Mouse (Mus musculus): Measurements from ENCODE around the gene Elf5. TPM values are rescaled to one million over a fixed set of nuclear protein-coding genes. Genes with fewer than 3 reads are reported as not detected.

Elf5 gene
- polyA plus RNA-seq, 1 experiment from 2014 or later, result 6.2 TPM

- no peak overlapping the region for H3K4me3 ChIP-seq
- H3K4me1 ChIP-seq, result peaks cover 27% of the 10 kb centered on the region
- H3K9ac ChIP-seq, result no peak overlapping the region
- WGBS, result 88% methylated on average over 11 of the region's 11 CpGs
- ATAC-seq (ENCODE audit: borderline replicate concordance, extremely low read depth, low FRiP score, low TSS enrichment), result no peak
- no peaks in the 10 kb centered on the region for H3K9me3 ChIP-seq
- no peak overlapping the region for H3K4me2 ChIP-seq
- no peak overlapping the region for H3K27ac ChIP-seq
- H3K27me3 ChIP-seq, result no peaks in the 10 kb centered on the region
- H3K36me3 ChIP-seq, result no peaks in the 10 kb centered on the region
These were observed 27.7 kb downstream of the Elf5 start for GRCm38 (mm10) chr2:103439071-103439622.

GRCm38 (mm10) chr2:103439710-103440109, 28.2 kb downstream of the Elf5 start:
- Histone ChIP-seq H3K36me3 (no peaks in the 10 kb centered on the region), H3K4me3 (no peak overlapping the region), H3K27ac (no peak overlapping the region), H3K9me3 (no peaks in the 10 kb centered on the region), H3K4me1 (peaks cover 25% of the 10 kb centered on the region), H3K9ac (peak overlapping the region; percentile 18; the same call in 1 of the 2 replicates), H3K27me3 (no peaks in the 10 kb centered on the region), H3K4me2 (peak overlapping the region; percentile 46)
- no peak; the same call in 1 of the 2 replicates for ATAC-seq (ENCODE audit: borderline replicate concordance, extremely low read depth, low FRiP score, low TSS enrichment)
- 6% methylated on average over 12 of the region's 12 CpGs for WGBS

DNA sequence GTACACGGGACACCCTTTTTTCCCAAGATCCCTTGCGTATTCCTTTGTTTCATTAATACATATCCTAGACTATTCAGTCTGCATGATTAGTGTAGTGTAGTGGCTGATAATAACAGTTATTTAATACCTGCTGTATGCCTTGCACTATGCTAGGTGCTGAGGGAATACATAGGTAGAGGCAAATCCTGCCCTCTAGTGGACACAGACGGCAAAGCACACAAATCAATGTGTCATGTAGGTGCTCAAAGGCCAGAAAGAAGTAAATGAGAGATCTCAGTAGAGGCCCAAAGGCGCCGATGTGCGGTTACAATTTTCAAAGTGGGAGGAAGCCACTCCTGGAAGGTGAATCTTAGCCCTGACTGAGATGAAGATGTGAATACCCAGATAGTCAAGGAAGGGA, 34.3 kb downstream of the Elf5 start:
- Histone ChIP-seq H3K27ac (no peak overlapping the region), H3K4me3 (no peak overlapping the region), H3K9me3 (no peaks in the 10 kb centered on the region), H3K9ac (no peak overlapping the region), H3K27me3 (no peaks in the 10 kb centered on the region), H3K36me3 (no peaks in the 10 kb centered on the region), H3K4me1 (0 out of 2 replicates have a peak, but pooled peaks cover 3% of the 10 kb centered on the region), H3K4me2 (no peak overlapping the region)
- no peak for ATAC-seq (ENCODE audit: borderline replicate concordance, extremely low read depth, low FRiP score, low TSS enrichment)
- 60% methylated on average over 6 of the region's 6 CpGs for WGBS

GRCm38 (mm10) chr2:103446326-103446725, 34.8 kb downstream of the Elf5 start:
- Histone ChIP-seq H3K27me3 (no peaks in the 10 kb centered on the region), H3K36me3 (no peaks in the 10 kb centered on the region), H3K9ac (no peak overlapping the region), H3K4me1 (0 out of 2 replicates have a peak, but pooled peaks cover 3% of the 10 kb centered on the region), H3K4me3 (no peak overlapping the region), H3K4me2 (no peak overlapping the region), H3K9me3 (no peaks in the 10 kb centered on the region), H3K27ac (no peak overlapping the region)
- no peak for ATAC-seq (ENCODE audit: borderline replicate concordance, extremely low read depth, low FRiP score, low TSS enrichment)
- WGBS, result 86% methylated on average over 6 of the region's 6 CpGs

DNA sequence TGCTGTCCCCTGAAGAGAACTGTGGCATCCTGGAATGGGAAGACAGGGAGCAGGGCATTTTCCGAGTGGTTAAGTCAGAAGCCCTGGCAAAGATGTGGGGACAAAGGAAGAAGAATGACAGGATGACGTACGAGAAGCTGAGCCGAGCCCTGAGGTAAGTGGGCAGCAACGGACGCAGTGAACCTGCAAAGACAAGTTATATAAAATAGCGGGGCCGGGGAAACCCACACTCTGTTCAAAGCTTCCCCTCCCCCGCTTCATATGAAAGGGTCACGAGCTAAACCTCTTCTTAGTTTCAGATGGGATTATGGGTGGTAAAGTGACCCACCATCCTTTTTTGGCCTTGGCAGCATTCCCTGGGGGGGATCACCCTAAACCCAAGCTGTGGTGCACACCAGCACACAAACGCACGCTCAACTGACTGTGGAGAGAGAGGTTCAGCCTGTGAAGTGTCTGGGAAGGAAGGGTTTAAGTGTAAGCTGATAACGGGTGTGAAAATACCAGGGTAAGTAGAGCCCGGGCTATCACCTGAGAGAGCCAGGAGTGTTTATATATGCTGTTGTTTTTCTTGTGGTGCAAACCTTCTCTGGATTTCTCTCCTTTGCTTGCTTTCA, 37.6 kb downstream of the Elf5 start:
- Histone ChIP-seq H3K9me3 (no peaks in the 10 kb centered on the region), H3K4me2 (no peak overlapping the region), H3K36me3 (peaks cover 8% of the 10 kb centered on the region), H3K4me1 (0 out of 2 replicates have a peak, but pooled peaks cover 3% of the 10 kb centered on the region), H3K9ac (no peak overlapping the region), H3K27me3 (no peaks in the 10 kb centered on the region), H3K4me3 (no peak overlapping the region), H3K27ac (no peak overlapping the region)
- WGBS, result 29% methylated on average over 14 of the region's 14 CpGs
- no peak for ATAC-seq (ENCODE audit: borderline replicate concordance, extremely low read depth, low FRiP score, low TSS enrichment)

- Histone ChIP-seq H3K27ac (no peak overlapping the region), H3K9ac (no peak overlapping the region), H3K27me3 (no peaks in the 10 kb centered on the region), H3K4me1 (0 out of 2 replicates have a peak, but pooled peaks cover 3% of the 10 kb centered on the region), H3K4me2 (no peak overlapping the region), H3K36me3 (peaks cover 15% of the 10 kb centered on the region), H3K4me3 (no peak overlapping the region), H3K9me3 (no peaks in the 10 kb centered on the region)
- no peak for ATAC-seq (ENCODE audit: borderline replicate concordance, extremely low read depth, low FRiP score, low TSS enrichment)
- WGBS, result 64% methylated on average over 7 of the region's 7 CpGs
These were observed 38.3 kb downstream of the Elf5 start for GRCm38 (mm10) chr2:103449813-103450212.

DNA sequence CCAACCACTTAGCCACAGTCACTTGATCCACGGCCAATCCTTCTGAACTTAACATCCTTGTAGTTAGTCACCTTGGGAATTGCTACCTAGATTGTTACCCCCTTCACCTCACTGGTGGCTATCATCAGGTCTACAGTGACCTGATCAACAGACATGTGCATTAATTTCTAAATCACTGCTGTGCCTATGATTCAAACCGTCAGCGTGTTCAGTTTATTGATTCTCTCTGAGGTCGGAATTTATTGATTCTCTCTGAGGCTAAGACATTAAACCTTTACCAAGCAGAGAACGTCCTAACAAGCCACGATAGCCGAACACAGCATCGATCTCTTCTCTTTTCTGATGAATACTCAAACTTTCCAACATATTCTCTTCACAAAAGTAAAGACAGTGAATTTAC, 38.8 kb downstream of the Elf5 start:
- H3K27me3 ChIP-seq, result no peaks in the 10 kb centered on the region

GRCm38 (mm10) chr2:103452550-103452949, 41.1 kb downstream of the Elf5 start:
- Histone ChIP-seq H3K27ac (no peak overlapping the region), H3K27me3 (no peaks in the 10 kb centered on the region), H3K9me3 (no peaks in the 10 kb centered on the region), H3K4me3 (no peak overlapping the region), H3K4me1 (0 out of 2 replicates have a peak, but pooled peaks cover 3% of the 10 kb centered on the region), H3K36me3 (peaks cover 33% of the 10 kb centered on the region), H3K9ac (no peak overlapping the region), H3K4me2 (no peak overlapping the region)
- ATAC-seq (ENCODE audit: borderline replicate concordance, extremely low read depth, low FRiP score, low TSS enrichment), result no peak
- WGBS, result 79% methylated on average over 5 of the region's 5 CpGs

More for the DNA sequence above, 38.8 kb downstream of the Elf5 start:
- H3K27ac ChIP-seq, result no peak overlapping the region
- no peak for ATAC-seq (ENCODE audit: borderline replicate concordance, extremely low read depth, low FRiP score, low TSS enrichment)
- no peaks in the 10 kb centered on the region for H3K9me3 ChIP-seq
- no peak overlapping the region for H3K4me2 ChIP-seq
- no peak overlapping the region for H3K4me3 ChIP-seq
- H3K9ac ChIP-seq, result no peak overlapping the region
- H3K4me1 ChIP-seq, result 0 out of 2 replicates have a peak, but pooled peaks cover 3% of the 10 kb centered on the region
- H3K36me3 ChIP-seq, result peaks cover 20% of the 10 kb centered on the region
- 92% methylated on average over 8 of the region's 8 CpGs for WGBS

GRCm38 (mm10) chr2:103455748-103456147, 44.3 kb downstream of the Elf5 start:
- H3K4me2 ChIP-seq, result no peak overlapping the region
- H3K27ac ChIP-seq, result no peak overlapping the region
- peaks cover 60% of the 10 kb centered on the region for H3K36me3 ChIP-seq
- 92% methylated on average over 7 of the region's 7 CpGs for WGBS
- no peaks in the 10 kb centered on the region for H3K27me3 ChIP-seq
- no peak overlapping the region for H3K4me3 ChIP-seq
- H3K4me1 ChIP-seq, result no peaks in the 10 kb centered on the region
- H3K9me3 ChIP-seq, result no peaks in the 10 kb centered on the region
- no peak overlapping the region for H3K9ac ChIP-seq
- no peak for ATAC-seq (ENCODE audit: borderline replicate concordance, extremely low read depth, low FRiP score, low TSS enrichment)

GRCm38 (mm10) chr2:103456646-103457045, 45.2 kb downstream of the Elf5 start:
- Histone ChIP-seq H3K27me3 (no peaks in the 10 kb centered on the region), H3K9ac (no peak overlapping the region), H3K4me2 (no peak overlapping the region), H3K27ac (no peak overlapping the region), H3K4me1 (peaks cover 4% of the 10 kb centered on the region), H3K4me3 (no peak overlapping the region), H3K36me3 (peaks cover 63% of the 10 kb centered on the region), H3K9me3 (no peaks in the 10 kb centered on the region)
- 13% methylated on average over 10 of the region's 10 CpGs for WGBS
- ATAC-seq (ENCODE audit: borderline replicate concordance, extremely low read depth, low FRiP score, low TSS enrichment), result no peak; the same call in 1 of the 2 replicates

DNA sequence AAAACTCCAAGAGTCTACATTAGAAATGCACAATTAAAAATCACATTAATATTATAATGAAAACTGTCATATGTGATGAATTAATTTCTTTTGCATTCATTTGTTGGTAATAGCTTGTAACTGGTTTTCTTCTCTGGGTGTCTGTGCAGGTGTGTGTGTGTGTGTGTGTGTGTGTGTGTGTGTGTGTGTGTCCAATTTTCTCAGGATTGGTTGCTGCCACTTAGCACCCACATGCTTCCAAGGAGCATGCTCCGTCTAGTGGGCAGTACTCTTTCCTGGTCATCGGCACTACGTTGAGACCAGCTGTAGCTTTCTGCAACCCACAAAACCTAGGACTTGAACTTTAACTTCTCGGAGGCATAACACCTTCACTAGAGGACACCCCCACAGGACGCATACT, 45.6 kb downstream of the Elf5 start:
- Histone ChIP-seq H3K27me3 (no peaks in the 10 kb centered on the region), H3K9me3 (no peaks in the 10 kb centered on the region), H3K36me3 (peaks cover 63% of the 10 kb centered on the region), H3K4me1 (peaks cover 8% of the 10 kb centered on the region), H3K4me2 (no peak overlapping the region), H3K9ac (no peak overlapping the region), H3K27ac (no peak overlapping the region), H3K4me3 (no peak overlapping the region)
- 83% methylated on average over 5 of the region's 5 CpGs for WGBS
- no peak for ATAC-seq (ENCODE audit: borderline replicate concordance, extremely low read depth, low FRiP score, low TSS enrichment)

DNA sequence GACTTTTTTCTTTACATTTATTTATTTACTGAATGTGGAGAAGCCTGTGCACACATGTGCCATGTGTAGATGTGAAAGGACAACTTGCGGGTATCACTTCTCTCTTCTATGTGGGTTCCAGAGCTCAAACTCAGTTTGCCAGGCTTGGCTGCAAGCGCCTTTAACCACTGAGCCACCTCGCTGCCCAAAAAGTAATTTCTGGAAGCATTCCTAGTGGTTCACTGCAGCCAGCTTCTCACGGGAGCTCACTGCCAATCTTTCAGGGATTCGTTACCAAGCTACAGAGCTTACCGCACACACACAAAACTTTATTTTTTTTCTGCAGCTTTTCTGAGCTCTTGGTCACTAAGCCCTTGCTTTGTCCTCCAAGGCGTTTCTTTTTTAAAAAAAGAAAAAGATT, 46.1 kb downstream of the Elf5 start:
- H3K4me2 ChIP-seq, result no peak overlapping the region
- no peak overlapping the region for H3K4me3 ChIP-seq
- no peak overlapping the region for H3K9ac ChIP-seq
- H3K27ac ChIP-seq, result no peak overlapping the region
- no peaks in the 10 kb centered on the region for H3K9me3 ChIP-seq
- no peaks in the 10 kb centered on the region for H3K27me3 ChIP-seq
- H3K4me1 ChIP-seq, result peaks cover 8% of the 10 kb centered on the region
- ATAC-seq (ENCODE audit: borderline replicate concordance, extremely low read depth, low FRiP score, low TSS enrichment), result no peak
- WGBS, result 90% methylated on average over 7 of the region's 7 CpGs
- peaks cover 63% of the 10 kb centered on the region for H3K36me3 ChIP-seq

All from lung, embryonic 15.5 days (tissue).